Mouse (Mus musculus) frontal cortex, postnatal 10 days (tissue): ENCODE measurements at regions not wholly inside any gene's neighbourhood (a gene's known extent, or its start where the extent isn't known, plus 50 kb on each side); places are given as distances from the start of the nearest gene placed in this dataset.

Experiments used
- DNase-seq, 2 experiments: peaks; one replicate each; pipeline ENCODE4 v3.0.0; 2022; ENCODE audit warnings: low spot score in 2 of 2, mixed read lengths in 1 of 2

DNA sequence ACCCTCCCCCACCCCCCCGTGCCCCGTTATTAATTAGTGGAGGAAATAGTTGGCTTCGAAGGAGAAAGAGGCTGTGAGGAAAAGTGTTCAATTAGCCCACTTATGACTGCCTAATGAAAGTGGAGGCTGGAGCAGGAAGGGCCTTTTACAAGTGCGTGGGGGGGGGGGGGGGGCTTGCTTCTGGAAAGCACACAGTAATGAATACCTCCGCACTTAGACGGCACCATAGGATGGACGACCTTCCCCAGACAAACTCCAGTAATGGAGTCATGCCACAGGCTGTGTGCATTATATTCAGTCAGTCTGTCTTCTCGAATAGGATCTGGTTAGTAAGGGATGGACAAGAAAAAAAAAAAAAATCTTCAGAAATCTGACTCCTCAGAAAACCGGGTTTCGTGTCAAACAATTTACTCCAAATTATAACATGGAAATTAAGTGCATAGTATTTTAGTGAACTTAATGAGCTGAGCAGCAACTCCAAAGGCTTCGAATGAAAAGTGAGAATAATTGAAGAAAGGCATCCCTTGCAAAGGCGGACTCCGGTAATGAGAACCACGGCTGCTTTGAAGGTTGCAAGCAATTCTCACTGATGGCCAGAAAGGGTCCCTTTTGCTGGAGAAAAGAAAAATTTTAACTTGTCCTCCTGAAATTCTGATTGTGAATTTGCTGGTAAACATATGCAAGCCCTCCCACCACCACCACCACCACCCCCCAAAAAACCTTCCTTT lies 258.6 kb downstream of the Epha4 start:
- DNase-seq, result no peak

DNA sequence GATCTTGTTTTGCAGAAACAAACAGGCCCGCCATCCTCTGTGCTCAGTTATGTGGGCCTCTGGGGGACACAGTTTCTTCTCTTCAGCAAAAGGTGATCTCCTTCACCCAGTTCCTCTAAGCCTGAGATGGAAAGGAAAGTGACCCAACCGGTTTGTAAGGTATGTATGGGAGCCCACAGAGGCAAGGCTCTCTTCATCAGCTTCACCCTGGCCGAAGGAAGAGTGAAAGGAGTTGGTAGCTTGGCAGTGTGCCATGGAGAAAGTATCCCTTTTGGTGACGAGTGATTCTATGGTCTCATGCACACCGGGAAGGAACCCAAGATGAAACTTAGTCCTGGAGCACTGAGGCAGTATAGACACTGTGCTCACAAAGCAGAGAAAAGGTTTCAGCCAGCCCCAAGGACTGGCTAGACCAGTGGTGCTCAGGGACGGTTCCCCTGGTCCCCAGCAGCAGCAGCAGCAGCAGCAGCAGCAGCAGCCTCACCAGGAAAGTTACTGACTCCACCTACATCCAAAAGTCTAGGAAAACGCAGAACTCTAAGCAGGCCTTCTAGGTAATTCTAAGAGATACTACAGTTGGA lies 256.1 kb downstream of the Epha4 start:
- no peak for DNase-seq

DNA sequence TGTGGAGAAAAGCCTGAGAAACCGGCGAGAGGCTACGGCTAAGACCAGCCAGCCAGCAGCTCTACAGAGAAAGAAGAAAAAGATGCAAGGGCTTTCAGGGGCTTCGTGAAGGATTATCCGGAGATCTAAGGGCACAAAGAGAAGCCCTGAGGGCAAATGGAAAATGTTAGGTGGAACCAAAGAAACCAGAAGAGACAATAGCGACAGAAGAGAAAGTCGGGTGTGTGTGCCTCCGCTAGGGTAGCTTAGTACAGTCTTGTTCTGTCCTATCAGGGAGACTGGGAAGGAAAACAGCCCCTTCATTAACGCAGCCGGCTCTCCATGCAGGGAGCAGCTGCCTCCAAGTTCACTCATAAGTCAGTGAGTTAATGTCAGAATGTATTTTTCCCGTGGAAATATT lies 255.1 kb downstream of the Epha4 start:
- DNase-seq, result no peak

DNA sequence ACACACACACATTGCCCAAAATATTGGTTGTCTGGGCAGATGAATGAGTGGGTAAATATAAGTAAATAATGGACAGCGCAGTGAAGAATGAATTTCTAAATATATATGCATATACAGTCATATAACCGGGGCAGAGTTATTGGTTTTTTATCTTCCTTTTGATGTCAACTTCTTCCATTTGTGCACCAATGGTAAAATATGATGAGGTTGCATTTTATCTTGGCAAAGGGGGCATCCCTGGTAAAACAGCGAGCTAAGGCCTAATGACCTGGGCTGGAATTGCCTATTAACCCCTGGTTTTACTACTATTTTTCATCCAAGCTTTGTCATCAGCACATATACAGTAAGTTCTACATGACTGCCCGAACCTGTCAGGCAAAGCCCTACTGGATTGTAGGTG lies 253.2 kb downstream of the Epha4 start:
- no peak for DNase-seq

DNA sequence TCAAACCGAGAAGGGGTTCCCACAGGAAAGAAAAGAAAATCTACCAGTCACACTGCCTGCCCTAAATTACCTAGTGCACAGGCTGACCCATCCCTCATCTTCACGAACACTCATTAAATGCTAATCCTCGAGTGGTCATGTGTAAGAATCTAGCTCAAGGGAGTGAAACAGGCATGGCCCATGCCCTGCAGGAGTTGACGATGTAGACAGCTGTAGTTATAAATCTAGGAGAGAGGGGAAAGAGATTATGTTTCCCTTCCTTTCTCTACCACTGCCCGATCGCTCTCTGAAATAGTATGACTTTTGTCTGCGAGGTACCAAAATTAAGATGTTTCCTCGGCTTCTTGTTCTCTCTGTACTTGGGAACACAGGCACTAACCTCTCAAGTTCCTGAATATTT lies 249.2 kb downstream of the Epha4 start:
- DNase-seq, result no peak

DNA sequence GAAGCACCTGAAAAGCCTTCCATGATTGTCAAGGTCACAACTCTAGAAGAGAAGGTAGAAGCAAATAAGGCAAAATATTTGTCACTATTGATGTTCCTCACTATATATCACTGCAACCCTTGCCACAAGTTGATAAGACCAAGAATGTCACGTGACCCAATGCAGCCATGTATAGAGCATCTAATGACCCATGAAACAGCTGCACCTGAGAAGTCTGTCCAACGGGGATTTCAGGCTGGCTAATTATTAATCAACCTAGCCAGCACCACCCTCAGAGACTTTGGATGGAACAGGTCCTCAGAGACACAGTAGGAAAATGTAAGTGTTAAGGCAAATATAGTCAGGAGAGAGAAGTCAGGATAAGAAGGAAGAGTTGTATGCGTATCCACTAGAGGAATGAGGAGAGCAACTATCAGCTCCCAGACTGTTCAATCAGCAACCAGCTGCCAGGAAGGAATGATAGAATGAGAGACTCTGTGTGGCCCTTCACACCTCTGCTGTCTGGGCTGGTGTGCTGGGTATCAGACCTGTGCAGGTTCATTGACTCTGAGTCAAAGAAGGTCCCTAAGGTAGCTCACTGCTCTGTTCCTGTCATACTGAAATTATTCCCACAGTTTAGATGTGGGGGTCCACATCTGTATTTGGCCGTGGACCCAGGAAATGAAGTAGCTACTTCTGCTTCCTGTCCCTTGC lies 247.4 kb downstream of the Epha4 start:
- no peak for DNase-seq

DNA sequence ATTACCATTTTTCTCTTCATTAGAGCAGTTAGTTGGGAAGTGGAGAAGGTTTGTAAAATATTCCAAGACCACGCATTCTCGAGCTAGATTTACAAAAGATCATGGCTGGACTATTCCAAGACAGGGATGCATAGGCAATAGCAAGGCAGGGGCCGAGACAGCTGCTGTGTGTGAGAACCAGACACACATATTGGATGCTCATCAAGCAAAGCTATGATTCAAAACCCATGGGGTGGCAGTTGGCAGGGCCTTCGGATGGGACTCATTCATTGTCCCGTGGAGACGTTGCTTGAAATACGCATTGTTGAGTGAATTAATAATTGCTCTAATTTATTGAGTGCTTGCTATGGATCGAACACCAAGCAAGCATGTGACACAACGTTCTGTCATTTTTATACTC lies 239.6 kb downstream of the Epha4 start:
- DNase-seq, result no peak

DNA sequence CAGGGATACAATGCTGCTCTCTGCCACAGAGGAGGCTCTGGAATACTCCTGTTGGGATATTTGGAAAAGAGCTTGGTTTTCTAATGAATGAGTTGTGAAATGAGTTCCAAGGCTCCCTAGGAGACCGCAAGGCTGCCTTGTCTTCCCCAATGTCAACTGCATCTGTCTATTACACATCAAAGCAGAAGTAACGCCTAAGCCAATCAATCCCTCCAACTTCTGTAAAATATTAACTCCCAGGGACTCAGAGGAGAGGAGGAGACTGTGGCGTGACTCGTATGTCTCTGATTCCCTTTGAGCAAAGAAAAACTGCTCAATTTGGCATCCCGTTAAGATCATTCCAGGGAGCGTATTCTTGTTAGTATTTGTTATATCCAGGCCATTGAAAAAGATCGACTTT lies 235.3 kb downstream of the Epha4 start:
- no peak for DNase-seq

DNA sequence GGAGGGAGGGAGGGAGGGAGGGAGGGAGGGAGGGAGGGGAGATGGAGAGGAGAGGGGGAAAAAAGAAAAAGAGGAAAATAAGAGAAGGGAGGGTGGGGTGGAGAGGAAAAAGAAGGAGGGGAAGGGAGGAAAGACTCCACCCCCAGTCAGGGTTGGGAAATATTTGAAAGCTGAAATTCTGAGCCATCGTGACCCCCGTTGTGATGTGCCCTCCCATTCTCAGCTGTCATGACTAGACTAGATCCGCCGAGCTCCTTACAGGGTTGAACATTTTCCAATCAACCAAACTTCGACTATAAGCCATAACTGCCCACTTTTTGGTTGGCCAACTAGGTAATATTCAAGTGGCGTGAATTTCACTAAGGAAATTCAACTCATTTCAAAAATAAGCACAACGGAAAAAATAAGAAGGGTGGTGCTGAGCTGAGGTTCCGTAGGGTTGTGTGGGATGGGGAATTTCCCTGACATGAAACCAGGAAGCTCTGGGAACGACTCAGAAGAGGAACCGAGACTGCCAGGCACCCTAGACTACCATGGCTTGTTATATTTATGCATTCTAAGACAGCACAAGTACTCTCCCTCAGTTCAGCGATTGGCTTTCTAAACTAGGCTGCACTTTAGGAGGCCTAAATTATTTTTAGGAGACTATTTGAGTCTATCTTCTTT lies 234.4 kb downstream of the Epha4 start:
- no peak for DNase-seq

DNA sequence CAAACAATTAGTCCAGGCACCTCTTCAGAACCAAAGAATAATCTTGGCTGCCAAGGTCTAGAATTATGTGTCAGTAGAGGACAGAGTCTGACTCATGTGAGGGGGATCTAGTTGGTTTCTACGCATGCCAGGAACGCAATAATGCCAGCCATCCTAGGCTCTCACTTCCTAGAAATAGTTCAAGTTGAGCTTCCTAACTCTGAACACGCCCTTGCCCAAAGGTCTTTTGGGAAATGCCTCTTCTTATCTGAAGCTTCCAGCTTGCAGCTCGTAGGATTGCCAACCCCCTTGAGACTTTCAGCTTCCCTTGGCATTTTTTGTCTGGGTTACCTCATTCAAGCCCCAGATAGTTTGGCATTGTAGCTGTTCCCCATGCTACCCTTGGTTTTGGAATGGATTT lies 233.1 kb downstream of the Epha4 start:
- DNase-seq, result no peak

DNA sequence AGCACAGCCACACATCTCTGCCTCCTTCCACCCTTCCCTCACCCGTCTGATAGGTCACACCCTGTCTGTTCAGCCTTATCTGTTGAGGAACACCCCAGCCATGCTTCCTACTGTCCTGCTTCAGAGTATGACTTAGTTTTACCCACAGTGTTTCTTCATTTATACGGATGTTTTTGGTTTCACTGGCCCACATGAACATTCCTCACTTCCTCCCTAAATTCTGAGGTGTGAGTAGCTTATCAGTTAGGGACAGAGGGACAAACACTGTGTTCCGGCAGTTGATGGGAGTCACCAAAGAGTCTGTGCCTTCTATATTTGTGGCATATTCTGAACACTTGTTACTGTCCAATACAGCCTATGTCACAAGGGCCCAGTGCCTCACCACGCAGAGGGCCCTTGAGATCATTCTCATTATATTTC lies 216.2 kb downstream of the Epha4 start:
- DNase-seq, result no peak

DNA sequence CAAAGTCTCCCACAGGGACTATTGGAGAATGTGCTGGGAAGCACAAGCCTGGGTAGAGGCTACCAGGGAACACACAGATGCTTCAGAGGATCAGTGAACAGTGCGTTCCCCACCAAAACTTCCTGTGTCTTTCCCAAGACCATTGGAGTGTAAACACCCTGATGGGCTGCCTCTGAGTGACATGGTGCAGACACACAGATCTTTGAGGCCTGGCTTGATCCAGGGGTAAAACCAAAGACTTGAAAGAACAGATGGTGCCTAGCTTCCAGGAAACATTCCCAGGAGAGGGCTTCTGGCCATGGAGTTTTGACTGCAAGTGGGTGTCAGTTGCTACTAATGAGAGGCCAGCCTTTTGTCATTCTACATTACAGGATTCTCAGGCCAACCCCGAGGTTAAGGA lies 214.1 kb downstream of the Epha4 start:
- no peak for DNase-seq

DNA sequence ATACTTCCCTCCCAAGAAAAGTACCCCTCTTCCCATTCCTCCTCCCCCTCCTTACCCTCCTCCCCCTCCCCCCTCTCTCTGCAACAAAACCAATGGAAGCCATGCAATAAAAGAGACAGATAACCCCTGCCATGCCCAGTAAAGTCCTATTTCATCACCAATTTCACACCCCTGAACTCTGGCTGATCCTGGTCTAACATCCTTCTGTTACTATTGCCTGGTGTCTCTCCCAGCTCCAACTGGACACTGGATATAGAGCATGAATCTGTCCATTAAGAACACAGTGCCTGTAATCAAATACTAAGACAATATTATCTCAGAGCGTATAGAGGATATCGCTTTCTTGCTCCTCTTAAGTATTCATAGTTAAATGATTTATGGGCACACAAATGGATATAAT lies 210.1 kb downstream of the Epha4 start:
- no peak for DNase-seq

DNA sequence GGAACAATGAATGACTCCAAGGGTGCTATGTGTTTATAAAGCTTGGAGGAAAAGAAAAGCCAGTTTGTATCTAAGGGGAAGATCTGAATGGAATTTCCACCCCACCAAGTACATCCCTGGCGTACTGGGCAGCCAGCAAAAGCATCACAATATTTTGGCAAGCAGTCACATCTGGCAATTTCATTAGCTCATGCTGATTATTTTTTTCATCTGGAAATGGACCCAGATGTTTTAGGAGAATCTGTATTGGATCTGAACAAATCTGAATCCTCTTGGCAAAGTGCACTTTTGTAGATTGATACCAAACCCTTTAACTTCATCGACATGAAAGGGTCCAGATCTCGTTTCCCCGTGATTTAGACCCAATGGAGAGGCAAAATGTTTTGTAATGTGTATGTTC lies 207.1 kb downstream of the Epha4 start:
- no peak for DNase-seq

DNA sequence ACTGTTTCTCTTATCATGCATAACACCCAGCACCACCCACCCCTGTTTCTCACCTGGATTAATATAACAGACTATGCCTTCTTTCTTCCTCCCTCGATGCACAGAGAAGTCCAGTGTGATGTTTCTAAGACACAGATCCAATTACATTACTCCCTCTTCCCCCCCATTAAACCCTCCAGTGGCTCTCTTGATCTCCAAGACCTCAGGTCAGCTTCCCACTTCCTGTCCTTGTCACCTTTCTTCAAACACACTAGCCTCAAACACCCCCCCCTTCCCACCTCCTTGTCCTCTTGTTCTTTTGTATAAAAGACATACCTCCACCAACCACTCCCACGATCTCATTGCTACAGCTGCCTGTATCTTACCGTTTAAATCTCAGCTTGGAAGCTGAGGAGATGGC lies 201.8 kb downstream of the Epha4 start:
- DNase-seq, result no peak

DNA sequence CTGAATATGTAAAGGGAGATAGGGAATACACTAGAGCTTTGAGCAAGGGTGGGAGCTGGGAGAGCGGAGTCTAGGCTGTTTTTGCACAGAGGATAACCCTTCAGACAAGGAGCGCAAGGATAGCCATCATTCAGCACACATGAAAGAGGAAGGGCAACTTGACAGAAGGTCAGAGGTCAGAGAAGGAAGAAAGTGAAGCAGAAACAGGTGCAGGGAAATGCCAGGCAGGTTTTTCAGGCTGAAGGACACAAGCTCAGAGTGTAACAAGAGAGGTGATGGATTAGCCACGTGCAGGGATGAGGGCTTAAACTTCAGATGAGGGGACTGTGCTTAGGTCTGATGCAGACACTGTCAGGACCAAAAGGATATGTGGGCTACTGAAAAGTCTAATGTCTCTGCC lies 199.5 kb downstream of the Epha4 start:
- no peak for DNase-seq

DNA sequence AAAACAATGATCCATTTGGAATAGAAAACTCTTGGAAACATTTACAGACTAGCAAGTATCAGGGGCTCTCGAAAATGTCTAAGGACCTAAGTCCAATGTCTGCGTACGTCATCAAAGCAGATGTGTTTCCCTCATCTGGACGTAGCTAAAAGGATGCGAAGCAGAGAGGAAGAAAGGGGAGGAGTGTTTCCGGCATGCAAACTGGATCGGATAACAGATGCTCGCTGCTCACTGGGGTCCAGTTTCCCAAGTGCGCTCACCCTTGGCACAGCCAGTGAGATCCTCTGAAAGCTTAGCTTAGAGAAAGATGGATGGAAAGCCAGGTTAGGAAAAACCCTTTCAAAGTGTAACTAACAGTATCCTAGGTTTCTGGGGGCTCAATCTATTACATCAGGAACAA lies 198.7 kb downstream of the Epha4 start:
- no peak for DNase-seq
